Mouse (Mus musculus): Measurements from ENCODE around the gene Itih3. TPM values are rescaled to one million over a fixed set of nuclear protein-coding genes. Genes with fewer than 3 reads are reported as not detected.

The Itih3 gene
- total and polyA plus RNA-seq, 2 experiments from 2014 or later = 0.72 to 2.4 TPM

DNA sequence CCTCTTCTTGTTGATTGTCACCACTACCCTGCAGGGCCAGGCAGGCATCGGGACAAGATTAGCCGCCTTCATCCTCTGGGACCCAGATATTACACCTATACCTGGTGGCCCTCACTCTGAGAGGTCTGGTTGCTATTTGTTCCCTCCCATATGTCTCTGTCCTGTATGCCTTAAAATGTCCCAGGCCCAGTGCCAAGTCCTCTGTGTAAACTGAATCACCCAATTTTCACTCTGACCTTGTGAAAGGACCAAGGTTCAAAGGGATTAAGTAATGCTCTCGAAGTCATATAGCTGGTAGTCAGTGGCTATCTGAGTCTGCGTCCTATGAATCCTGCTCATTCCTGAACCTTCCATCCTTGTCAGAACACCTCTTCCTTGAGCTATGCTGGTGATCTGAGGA is 6.8 kb upstream of the Itih3 start:
- 80% methylated on average over 4 of the region's 4 CpGs for WGBS
- no peak for ATAC-seq (ENCODE audit: insufficient read depth, low read depth)
- H3K9me3 ChIP-seq (replicated peaks; ENCODE audit: control insufficient read depth, low read length) = no peaks in the 10 kb centered on the region

GRCm38 (mm10) chr14:30925492-30925891 is 1.9 kb upstream of the Itih3 start:
- no peak overlapping the region for H3K9ac ChIP-seq (replicated peaks; ENCODE audit: low read depth, low read length)
- no peak overlapping the region for H3K4me2 ChIP-seq (ENCODE audit: low read depth, low read length)
- DNase-seq (ENCODE audit: low spot score) (no peak), ATAC-seq (ENCODE audit: insufficient read depth, low read depth) (no peak)
- no peak for TF ChIP-seq CTCF (IDR thresholded peaks at IDR 0.05; ENCODE audit: low read depth)
- TF ChIP-seq EP300 (IDR thresholded peaks at IDR 0.05; ENCODE audit: low read depth) = no peak
- no peaks in the 10 kb centered on the region for H3K36me3 ChIP-seq (replicated peaks; ENCODE audit: control insufficient read depth, insufficient read depth, low read length)
- H3K9me3 ChIP-seq (replicated peaks; ENCODE audit: control insufficient read depth, low read length) = no peaks in the 10 kb centered on the region
- WGBS = 81% methylated on average over 3 of the region's 3 CpGs
- H3K27ac ChIP-seq (ENCODE audit: low read depth) = no peak overlapping the region
- no peaks in the 10 kb centered on the region for H3K4me1 ChIP-seq (ENCODE audit: control insufficient read depth, insufficient read depth)
- H3K27me3 ChIP-seq (ENCODE audit: control insufficient read depth, insufficient read depth, low read length) = no peaks in the 10 kb centered on the region
- H3K4me3 ChIP-seq (ENCODE audit: low read depth, low read length) = no peak overlapping the region

More for the DNA sequence above, 6.8 kb upstream of the Itih3 start:
- Histone ChIP-seq H3K9ac (replicated peaks; ENCODE audit: low read depth, low read length) (no peak overlapping the region), H3K4me2 (ENCODE audit: low read depth, low read length) (no peak overlapping the region), H3K36me3 (replicated peaks; ENCODE audit: control insufficient read depth, insufficient read depth, low read length) (no peaks in the 10 kb centered on the region), H3K27me3 (ENCODE audit: control insufficient read depth, insufficient read depth, low read length) (no peaks in the 10 kb centered on the region), H3K4me3 (ENCODE audit: low read depth, low read length) (no peak overlapping the region), H3K27ac (ENCODE audit: low read depth) (no peak overlapping the region), H3K4me1 (ENCODE audit: control insufficient read depth, insufficient read depth) (no peaks in the 10 kb centered on the region)
- TF ChIP-seq CTCF (IDR thresholded peaks at IDR 0.05; ENCODE audit: low read depth) (no peak), EP300 (IDR thresholded peaks at IDR 0.05; ENCODE audit: low read depth) (no peak)
- no peak for DNase-seq (ENCODE audit: low spot score)

GRCm38 (mm10) chr14:30922053-30922670 is 1.4 kb downstream of the Itih3 start:
- Histone ChIP-seq H3K9me3 (replicated peaks; ENCODE audit: control insufficient read depth, low read length) (no peaks in the 10 kb centered on the region), H3K27ac (ENCODE audit: low read depth) (no peak overlapping the region), H3K36me3 (replicated peaks; ENCODE audit: control insufficient read depth, insufficient read depth, low read length) (no peaks in the 10 kb centered on the region), H3K27me3 (ENCODE audit: control insufficient read depth, insufficient read depth, low read length) (no peaks in the 10 kb centered on the region), H3K4me1 (ENCODE audit: control insufficient read depth, insufficient read depth) (no peaks in the 10 kb centered on the region), H3K4me2 (ENCODE audit: low read depth, low read length) (no peak overlapping the region), H3K4me3 (ENCODE audit: low read depth, low read length) (no peak overlapping the region), H3K9ac (replicated peaks; ENCODE audit: low read depth, low read length) (no peak overlapping the region)
- 48% methylated on average over 7 of the region's 8 CpGs for WGBS
- peak; percentile 33; the same call in 1 of the 2 replicates for ATAC-seq (ENCODE audit: insufficient read depth, low read depth)
- no peak for DNase-seq (ENCODE audit: low spot score)
- TF ChIP-seq CTCF (IDR thresholded peaks at IDR 0.05; ENCODE audit: low read depth) (no peak), EP300 (IDR thresholded peaks at IDR 0.05; ENCODE audit: low read depth) (no peak)

DNA sequence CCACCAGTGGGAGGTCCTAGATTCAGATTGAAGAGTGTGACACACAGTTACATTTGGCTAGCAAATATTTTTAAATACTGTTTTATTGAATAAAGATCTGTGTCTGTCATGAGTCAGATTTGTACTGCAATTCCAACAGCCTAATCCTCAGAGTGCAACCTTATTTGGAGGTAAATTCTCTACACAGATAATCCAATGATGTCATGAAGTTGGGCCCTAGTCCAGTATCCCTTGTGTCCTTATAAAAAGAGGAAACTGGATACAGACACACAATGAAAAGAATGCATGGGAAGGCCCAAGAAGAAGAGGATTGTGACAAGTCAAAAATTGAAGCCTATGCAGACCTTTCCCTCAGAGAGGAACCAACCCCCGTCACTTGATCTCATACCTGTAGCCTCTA is 7.0 kb downstream of the Itih3 start:
- Histone ChIP-seq H3K4me3 (ENCODE audit: low read depth, low read length) (no peak overlapping the region), H3K9me3 (replicated peaks; ENCODE audit: control insufficient read depth, low read length) (no peaks in the 10 kb centered on the region), H3K36me3 (replicated peaks; ENCODE audit: control insufficient read depth, insufficient read depth, low read length) (no peaks in the 10 kb centered on the region), H3K27me3 (ENCODE audit: control insufficient read depth, insufficient read depth, low read length) (no peaks in the 10 kb centered on the region), H3K27ac (ENCODE audit: low read depth) (no peak overlapping the region), H3K4me1 (ENCODE audit: control insufficient read depth, insufficient read depth) (no peaks in the 10 kb centered on the region), H3K4me2 (ENCODE audit: low read depth, low read length) (no peak overlapping the region), H3K9ac (replicated peaks; ENCODE audit: low read depth, low read length) (no peak overlapping the region)
- DNase-seq (ENCODE audit: low spot score) (no peak), ATAC-seq (ENCODE audit: insufficient read depth, low read depth) (no peak)
- 74% methylated on average over 1 of the region's 1 CpGs for WGBS
- TF ChIP-seq EP300 (IDR thresholded peaks at IDR 0.05; ENCODE audit: low read depth) = no peak
- TF ChIP-seq CTCF (IDR thresholded peaks at IDR 0.05; ENCODE audit: low read depth) = no peak

DNA sequence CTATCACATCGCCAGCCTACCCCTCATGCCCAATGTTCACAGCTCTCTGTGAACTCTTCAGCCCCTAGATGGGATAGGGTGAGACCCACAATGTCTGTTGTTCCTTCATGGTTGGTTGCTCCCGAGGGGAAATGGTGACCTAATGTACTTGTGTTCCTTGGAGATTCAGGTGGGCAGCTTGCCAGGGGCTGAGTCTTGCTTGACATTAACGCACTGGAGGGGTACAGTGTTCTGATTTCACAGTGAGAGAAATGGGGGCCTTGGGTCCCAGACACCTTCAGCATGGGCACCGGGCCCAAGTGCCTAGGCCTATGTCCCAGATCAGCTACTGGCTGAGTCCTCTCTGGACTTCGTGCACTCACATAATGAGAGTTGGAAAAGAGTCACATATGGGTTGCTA is 10.2 kb downstream of the Itih3 start:
- Histone ChIP-seq H3K4me3 (ENCODE audit: low read depth, low read length) (no peak overlapping the region), H3K27ac (ENCODE audit: low read depth) (no peak overlapping the region), H3K4me2 (ENCODE audit: low read depth, low read length) (no peak overlapping the region), H3K36me3 (replicated peaks; ENCODE audit: control insufficient read depth, insufficient read depth, low read length) (no peaks in the 10 kb centered on the region), H3K4me1 (ENCODE audit: control insufficient read depth, insufficient read depth) (no peaks in the 10 kb centered on the region), H3K9ac (replicated peaks; ENCODE audit: low read depth, low read length) (no peak overlapping the region), H3K27me3 (ENCODE audit: control insufficient read depth, insufficient read depth, low read length) (no peaks in the 10 kb centered on the region), H3K9me3 (replicated peaks; ENCODE audit: control insufficient read depth, low read length) (no peaks in the 10 kb centered on the region)
- ATAC-seq (ENCODE audit: insufficient read depth, low read depth) (no peak), DNase-seq (ENCODE audit: low spot score) (no peak)
- WGBS = 69% methylated on average over 5 of the region's 5 CpGs
- no peak for TF ChIP-seq CTCF (IDR thresholded peaks at IDR 0.05; ENCODE audit: low read depth)
- TF ChIP-seq EP300 (IDR thresholded peaks at IDR 0.05; ENCODE audit: low read depth) = no peak

- no peak for TF ChIP-seq CTCF (IDR thresholded peaks at IDR 0.05; ENCODE audit: low read depth)
- 71% methylated on average over 8 of the region's 8 CpGs for WGBS
- H3K27ac ChIP-seq (ENCODE audit: low read depth) = no peak overlapping the region
- no peak for ATAC-seq (ENCODE audit: insufficient read depth, low read depth)
- no peak overlapping the region for H3K4me2 ChIP-seq (ENCODE audit: low read depth, low read length)
- no peak for DNase-seq (ENCODE audit: low spot score)
- no peaks in the 10 kb centered on the region for H3K36me3 ChIP-seq (replicated peaks; ENCODE audit: control insufficient read depth, insufficient read depth, low read length)
- no peaks in the 10 kb centered on the region for H3K27me3 ChIP-seq (ENCODE audit: control insufficient read depth, insufficient read depth, low read length)
- H3K9me3 ChIP-seq (replicated peaks; ENCODE audit: control insufficient read depth, low read length) = no peaks in the 10 kb centered on the region
- H3K9ac ChIP-seq (replicated peaks; ENCODE audit: low read depth, low read length) = no peak overlapping the region
- no peaks in the 10 kb centered on the region for H3K4me1 ChIP-seq (ENCODE audit: control insufficient read depth, insufficient read depth)
- no peak overlapping the region for H3K4me3 ChIP-seq (ENCODE audit: low read depth, low read length)
Measured at GRCm38 (mm10) chr14:30912641-30913040, 10.9 kb downstream of the Itih3 start.
